Mouse (Mus musculus) common myeloid progenitor, adult 5-6 weeks (primary cell): Measurements from ENCODE around the gene 4930486L24Rik. TPM values are rescaled to one million over a fixed set of nuclear protein-coding genes. Genes with fewer than 3 reads are reported as not detected.
A peak's percentile ranks its signal among the peaks of the same experiment; 100 is the strongest.
"Not testable (repeated sequence)": the region's sequence is repeated elsewhere in the genome, so short reads cannot be mapped to it uniquely, and the experiment has no call there.

Source experiments
- ATAC-seq: replicated peaks from 2 replicates; pipeline ENCODE4 v1.8.0; 2016; ENCODE audit warnings: low read depth, mild to moderate bottlenecking, moderate TSS enrichment, inconsistent platforms; ENCODE audit not compliant: poor library complexity, severe bottlenecking
- total RNA-seq: library from RNA; stranded (forward); fragments of 200-1000, 187-1606 nt; gene quantifications from 2 replicates; pipeline ENCODE4 v1.2.3, GENCODE M21; 2017

4930486L24Rik gene
- total RNA-seq = 1.2 TPM in 1 of 2 replicates, not detected in the other

DNA sequence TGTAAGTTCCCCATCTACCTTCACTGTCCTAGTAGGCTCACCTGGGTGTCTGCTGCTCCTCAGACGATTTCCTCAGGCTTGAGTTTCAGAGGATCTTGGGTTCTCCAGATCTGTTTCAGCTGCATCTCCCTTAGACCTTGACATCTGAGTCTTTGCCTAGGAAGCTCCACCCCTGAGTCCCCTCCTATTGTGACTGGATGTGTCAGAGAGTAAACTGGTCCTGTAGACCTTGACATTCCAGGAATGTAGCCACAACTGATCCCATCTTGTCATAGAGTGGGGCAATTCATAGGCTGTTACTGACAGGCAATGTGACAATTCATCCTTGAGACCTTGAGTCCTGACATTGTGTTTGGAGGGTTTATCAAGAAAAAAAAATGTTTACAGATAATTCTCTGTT lies at the start of gene 4930486L24Rik:
4930486L24Rik (minus strand) TSS at position 195 of the 400 bp plus-strand sequence.
- ATAC-seq = no peak

DNA sequence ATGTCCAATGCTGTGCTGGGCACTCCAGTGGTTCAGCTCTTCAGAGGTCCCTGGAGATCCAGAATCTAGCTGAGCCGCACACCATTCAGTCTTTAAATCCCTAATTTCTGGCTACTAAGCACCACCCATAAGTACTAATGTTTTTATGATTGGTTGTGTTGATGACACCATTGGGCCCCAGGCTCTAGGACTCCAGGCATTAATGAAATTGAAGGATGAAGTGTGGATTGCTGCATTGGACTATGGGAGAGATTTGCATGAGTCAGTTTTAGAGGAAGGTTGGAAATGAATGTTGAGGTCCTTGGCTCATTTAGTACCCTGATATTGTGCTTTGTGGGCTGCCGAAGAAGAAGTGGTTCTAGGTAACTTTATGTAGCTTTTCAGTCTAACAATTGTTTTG lies 40.5 kb upstream of the 4930486L24Rik start, which contains the start of gene Tpbpb:
Tpbpb (minus strand) TSS at position 101 of the 400 bp plus-strand sequence.
- ATAC-seq = not testable (repeated sequence)

DNA sequence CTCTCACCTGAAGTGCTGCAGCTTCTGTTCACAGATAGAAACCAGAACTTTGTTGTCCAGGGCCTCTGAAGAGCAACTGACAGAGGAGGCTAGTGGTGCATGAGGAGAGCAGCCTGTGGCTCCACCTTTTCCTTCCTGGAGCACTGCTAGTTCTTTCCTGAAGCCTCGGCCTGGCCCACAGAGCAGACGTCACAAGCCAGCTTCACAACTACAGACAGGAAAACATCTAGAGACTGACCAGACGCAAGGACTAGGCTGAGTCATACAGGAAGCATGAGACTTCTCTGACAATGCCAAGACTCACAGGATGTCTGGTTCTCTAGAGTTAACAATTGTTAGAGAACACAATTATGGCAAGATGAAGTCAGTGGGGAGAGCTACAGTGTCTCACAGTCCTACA lies 33.1 kb upstream of the 4930486L24Rik start, which contains the start of gene Ctla2b:
Ctla2b (minus strand) TSS at position 120 of the 400 bp plus-strand sequence.
- ATAC-seq = peak; percentile 97

DNA sequence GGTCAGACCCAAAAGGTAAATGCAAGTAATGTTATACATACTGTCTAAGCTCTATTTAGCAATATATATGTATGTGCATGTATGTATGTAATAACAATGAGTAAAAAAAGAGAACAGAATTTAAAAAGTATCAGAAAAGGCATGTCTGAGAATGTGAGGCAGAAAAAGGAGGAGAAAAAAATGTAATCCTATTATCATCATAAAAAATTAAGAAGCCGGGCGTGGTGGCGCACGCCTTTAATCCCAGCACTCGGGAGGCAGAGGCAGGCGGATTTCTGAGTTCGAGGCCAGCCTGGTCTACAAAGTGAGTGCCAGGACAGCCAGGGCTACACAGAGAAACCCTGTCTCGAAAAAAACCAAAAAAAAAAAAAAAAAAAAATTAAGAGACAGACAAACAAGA lies 32.5 kb upstream of the 4930486L24Rik start, which contains the start of gene Gm49392:
Gm49392 (minus strand) TSS at position 101 of the 400 bp plus-strand sequence.
- ATAC-seq = not testable (repeated sequence)

DNA sequence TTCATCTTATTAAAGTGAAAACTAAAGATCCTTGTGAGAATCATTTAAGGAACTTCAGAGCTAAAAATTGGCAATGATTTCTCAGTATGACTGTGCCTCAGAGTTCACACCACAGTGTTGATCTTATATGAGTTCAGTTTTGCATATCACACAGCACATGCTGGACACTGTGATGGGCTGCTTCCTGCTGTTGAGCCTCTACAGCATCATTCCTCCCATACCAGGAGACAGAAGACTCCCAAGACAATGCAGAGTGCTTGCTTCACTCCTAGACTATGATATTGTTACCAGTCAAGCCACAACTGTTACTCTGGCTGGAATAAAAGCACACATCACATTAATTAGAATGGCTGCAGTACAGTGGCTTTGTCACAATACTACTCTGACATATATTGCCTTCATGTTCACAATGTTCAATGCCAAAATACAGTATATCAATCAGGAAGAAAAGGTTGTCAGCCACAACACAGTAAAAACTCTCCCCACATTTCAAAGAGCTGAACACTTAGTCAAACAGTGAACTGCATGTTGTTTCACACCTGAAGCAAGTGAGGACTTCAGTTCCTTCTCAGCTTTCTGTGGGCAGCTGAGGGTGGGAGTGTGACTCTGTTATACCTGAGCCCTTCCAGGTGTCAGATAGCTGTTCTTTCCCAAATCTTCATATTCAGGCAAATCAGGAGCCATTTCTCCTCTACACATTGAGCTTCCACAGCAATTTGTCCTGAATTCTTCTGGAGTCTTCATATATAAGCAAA lies 31.3 kb upstream of the 4930486L24Rik start:
- ATAC-seq = 0 out of 2 replicates have a peak, but pooled peaks have one; percentile 14

DNA sequence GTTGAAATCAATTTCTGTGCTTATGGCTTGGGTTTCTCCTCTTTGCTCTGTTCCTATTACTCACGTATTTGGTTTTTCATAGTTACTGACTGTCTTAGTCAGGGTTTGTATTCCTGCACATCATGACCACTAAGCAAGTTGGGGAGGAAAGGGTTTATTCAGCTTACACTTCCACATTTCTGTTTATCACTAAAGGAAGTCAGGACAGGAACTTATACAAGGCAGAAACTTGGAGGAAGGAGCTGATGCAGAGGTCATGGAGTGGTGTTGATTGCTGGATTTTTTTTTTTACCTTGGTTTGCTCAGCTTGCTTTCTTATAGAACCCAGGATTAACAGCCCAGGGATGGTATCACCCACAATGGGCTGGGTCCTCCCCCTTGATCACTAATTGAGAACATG lies 28.0 kb upstream of the 4930486L24Rik start:
- ATAC-seq = peak; percentile 50; the same call in 1 of the 2 replicates

DNA sequence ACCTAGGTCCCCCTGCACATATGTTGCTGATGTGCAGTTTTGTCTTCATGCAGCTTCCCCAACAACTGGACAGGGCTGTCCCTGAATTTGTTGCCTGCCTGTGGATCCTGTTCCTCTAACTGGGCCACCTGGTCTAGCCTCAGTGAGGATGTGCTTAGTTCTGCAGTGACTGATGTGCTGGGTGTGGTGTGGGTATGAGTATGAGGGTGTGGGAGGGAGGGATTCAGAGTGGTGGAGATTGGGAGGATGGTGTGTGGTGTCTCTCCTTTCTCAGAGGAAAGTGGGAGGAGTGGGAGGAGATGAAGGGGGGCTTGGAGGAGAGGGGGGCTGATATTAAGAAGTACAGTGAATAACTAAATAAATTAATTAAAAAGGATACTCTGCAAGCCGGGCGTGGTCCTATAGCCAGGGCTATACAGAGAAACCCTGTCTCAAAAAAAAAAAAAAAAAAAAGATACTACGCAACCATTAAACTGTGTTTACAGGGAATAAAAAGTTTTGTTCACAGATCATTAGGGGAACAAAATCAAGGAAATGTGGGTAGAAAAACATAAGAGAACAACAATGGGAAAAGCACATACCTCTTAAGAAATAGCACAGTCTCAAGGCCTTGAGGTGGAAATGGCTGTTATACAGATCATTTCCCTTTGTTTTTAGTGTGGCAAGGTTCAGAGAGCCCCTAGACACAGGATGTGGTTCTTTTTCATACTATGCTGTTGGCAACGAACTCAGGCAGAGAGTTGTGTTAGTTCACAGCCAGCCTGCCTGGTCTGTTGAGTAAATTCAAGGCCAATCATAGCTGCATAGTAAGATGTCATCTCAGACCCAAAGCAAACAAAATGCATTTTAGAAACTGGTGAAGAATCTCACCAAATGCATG lies 15.8 kb downstream of the 4930486L24Rik start:
- ATAC-seq = peak; percentile 69

DNA sequence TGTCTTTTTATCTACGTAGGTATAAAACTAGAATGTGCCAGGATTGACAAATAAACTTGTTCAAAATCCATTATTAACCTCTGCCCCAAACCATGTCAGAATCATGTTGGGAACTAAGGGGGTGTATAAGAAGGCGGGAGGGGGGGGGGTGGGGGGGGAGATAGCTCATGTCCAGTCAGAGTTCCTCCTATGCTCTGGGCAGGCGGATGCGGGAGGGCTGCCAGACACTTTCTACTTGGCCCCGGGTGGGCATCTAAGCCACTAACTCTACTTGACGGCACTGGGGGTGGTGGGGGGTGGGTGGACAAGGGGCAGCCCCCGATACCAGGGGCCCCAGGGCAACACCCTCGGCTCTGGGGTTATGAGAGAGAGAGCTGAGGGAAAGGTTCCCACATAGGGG lies 21.1 kb downstream of the 4930486L24Rik start:
- no peak for ATAC-seq

DNA sequence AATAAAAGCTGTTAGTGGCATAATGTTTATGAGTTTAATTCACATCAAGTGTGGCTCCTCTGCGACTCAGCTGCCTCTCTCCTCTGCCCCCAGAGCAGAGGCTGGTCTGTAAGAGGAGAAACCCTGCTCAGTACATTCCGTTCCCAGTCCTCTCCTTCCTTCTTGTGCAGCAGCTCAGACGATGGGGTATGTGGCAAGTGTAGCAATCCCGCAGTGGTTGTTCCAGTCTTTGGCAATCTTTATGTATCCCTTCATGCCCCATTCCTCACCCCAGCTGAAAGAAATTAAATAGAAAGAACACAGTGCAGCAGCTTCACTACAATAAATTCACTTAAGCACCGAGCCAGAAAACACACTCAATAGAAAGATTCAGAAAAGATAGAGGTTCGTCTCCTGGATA lies 21.6 kb downstream of the 4930486L24Rik start:
- no peak for ATAC-seq

DNA sequence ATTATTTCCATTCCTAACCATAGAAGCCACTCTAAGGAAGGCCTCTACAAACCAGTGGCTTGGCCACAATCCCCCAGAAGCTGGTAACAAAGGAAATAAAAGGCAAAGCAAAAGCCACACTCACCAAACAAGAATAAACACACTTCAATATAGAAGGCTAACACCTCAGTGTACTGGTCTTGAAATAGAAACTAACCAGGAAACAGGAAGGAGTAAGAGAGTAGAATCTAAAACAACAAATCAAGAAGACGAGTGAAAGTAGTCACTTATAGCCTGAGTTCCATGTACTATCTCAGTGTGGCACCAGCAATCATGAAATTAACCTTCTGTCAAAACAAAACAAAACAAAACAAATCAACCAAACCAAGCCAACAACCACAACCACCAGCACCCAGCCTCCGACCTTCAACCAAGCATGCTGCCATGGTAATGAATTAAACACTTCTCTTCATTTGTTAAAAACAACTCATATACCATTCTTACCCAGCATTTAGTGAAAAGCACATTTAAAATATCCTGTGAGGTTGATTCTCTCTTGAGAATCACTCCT lies 24.8 kb downstream of the 4930486L24Rik start:
- ATAC-seq = no peak

DNA sequence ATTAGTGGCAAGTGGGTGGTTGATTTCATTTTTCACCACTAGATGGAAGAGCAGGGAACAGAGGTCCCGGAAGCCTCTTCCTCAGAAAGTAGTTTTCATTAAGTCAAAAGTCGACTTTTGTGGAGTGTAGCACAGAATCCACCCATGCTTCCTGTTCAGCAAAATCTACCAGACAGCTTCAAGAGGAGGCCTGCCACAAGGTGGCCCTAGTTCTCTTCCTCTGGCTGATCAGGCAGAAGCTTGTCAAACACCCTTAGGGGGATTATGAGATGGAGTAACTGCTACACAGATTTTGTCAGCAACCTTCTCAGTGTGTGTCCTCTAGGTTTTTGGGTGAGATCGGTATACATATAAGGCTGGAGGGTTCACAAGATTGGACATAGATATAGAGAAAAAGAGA lies 38.2 kb downstream of the 4930486L24Rik start:
- ATAC-seq = peak; percentile 94

DNA sequence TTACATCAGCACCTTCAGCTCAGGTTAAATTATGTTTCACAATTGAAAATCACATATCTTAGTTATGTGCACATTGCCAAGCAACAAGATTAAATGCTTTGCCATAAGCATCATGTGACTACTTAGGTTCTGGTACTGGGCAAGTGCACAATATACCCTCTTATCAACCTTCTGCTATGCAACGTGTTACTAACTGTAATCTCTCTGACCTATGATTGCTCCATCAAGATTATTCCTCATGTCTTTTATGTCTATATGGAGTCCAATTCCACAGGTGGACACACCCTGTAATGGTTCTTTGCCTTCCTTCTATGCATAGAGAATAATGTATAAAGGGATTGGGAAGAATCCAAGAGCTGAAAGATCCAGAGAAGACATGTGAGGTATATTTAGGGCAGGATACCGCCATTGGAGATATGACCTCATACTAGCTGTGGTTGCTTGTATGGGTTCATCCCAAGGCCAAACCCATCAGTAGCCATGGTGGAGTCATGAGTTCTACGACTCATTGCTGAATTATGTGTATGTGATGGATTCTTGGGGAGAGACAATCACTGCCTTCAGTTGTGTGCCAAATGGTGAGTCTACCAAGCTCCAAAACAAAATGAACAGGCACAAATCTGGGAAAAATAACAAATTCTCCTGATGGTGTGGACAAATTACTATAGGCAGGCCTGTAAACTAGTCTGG lies 43.6 kb downstream of the 4930486L24Rik start:
- ATAC-seq = no peak

DNA sequence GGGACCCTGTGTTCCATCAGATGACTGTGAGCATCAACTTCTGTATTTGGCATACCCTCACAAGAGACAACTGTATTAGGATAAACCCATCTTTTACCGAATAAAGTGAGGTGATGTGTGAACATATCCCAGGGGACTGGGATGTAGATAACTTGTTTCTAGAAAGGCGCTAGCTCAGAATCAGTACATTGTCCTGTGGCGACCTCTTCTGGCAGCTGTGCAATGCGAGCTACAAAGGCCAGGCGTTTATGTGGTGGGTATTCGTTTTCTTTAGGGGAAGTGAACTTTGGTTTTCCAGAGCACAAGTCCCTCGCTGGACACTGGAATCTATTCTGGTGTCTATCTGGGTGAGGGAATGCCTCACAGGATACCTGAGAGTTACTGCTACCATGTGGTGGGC lies 44.8 kb downstream of the 4930486L24Rik start:
- peak; percentile 99 for ATAC-seq

DNA sequence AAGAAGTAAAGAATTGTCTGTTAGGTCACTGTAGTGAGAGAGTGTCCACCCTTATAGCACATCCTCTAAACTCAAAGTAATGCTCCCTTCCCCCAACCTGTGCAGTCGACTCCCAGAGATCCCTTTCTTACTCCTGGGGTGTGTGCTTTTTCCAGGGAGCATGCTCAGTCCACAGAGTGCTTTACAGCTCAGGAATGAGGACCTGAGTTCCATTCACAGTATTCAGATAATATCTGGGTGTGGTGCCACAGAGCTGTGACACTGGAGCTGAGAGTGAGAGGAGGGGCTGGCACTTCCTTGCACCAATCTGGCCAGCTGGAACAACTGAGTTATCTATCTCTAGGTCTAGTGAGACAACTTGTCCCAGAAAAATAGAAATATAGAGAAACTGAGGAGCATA lies 50.6 kb downstream of the 4930486L24Rik start:
- no peak for ATAC-seq

DNA sequence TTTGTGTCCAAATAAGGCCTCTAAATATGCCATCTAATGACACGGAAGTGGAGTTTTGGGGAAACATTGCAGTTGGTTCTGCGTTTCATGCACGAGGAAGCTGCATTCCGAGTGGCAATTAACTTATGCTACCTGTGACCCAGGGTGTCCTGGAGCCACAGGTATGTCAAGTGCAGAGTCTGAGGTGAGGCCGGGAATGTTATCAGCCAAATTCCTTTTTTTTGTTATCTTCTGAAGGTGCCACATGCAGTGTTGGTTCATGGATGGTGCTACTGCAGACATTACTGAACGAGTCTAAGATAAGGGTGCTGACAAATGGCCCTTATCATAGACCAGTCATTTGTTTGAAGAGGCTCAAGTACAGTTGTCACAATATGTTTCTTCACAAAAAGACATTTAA lies 51.5 kb downstream of the 4930486L24Rik start:
- no peak for ATAC-seq

DNA sequence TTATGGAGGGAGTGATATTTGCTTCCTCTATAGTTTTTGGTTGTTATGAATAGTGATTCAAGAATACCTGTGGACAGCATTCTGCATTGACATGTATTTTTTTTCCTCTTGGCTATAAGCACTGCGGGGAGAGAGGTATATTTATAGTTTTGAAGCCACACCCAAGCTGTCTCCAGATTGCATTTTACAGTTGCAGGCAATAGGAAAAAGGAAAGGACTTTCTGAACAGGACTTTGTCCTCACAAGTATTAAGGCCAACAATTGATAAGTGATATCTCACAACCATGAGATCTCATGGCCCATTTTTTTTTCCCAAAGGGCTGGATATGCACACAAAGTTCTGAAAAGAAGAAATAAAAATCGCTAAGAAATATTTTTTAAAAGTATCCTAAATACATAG lies 54.6 kb downstream of the 4930486L24Rik start:
- no peak for ATAC-seq

DNA sequence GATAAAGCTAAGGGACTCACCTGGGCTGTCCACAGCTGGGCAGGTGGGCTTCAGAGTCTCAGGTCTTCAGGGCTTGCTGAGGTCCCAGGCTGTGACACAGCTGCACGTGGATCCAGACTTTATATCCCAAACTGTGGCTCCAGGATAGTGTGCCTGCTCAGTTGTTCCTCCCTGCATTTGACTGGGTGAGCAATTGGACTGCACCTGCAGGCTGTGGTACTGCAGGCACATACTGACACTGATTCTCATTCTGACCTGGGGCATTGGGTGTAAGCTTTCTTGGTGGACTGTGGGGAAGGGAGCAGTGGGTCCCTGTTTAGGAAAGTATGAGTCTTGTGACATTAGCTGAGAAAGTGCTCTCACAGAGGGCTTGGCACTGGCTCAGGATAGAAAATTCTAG lies 61.5 kb downstream of the 4930486L24Rik start, which contains the start of gene Ctsll3:
Ctsll3 (minus strand) TSS at position 101 of the 400 bp plus-strand sequence.
- ATAC-seq = no peak
